Mouse (Mus musculus) spleen, embryonic (tissue): ENCODE measurements at regions not wholly inside any gene's neighbourhood (a gene's known extent, or its start where the extent isn't known, plus 50 kb on each side); places are given as distances from the start of the nearest gene placed in this dataset.

ENCODE experiments used
- CTCF ChIA-PET: fragments of 350-600 bp; sonication (Branson Sonifier 250); formaldehyde crosslinking; loops from one replicate; lab custom pipeline; 2022; lab: Charles Lee

- CTCF ChIA-PET: no interaction called here
Measured at GRCm38 (mm10) chr12:78097119-78097518, 96.9 kb upstream of the Gm6657 start.

DNA sequence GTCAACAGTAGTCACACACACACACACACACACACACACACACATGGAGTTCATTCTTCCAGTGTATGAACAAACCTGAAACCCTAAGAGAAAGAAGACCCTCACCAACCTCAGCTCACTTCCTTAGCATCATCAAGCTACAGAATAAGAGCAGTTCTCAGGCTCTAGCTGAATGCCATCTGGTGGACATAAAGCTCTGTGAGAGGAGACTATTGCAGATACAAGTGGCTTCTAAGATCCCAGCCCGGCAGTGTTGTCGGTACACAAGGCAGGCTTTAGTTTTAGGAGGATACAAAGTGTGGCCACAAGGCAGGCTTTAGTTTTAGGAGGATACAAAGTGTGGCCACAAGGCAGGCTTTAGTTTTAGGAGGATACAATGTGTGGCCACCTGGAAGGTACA, 96.3 kb upstream of the Gm6657 start:
- CTCF ChIA-PET: no interaction called here

DNA sequence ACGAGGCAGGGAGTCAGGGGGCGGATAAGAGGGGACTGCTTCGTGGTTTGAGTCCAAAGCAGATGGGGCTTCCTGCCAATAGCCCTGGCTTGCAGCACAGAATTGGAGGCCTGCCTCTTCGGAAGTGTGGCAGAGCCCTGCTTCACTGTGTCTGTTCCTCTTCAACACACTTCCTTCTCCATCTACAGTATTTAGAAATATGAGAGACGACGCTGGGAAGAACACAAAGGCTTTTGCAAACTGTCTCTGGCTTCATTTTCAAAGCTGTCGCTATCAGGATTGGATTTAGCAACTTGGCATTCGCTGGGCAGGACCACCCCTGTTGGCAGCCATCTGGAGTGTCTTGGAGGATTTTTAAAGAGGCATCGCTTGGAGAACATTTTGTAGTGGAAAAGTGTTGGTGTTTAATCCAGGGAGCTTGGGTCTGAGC, 95.3 kb upstream of the Gm6657 start:
- CTCF ChIA-PET: no interaction called here

DNA sequence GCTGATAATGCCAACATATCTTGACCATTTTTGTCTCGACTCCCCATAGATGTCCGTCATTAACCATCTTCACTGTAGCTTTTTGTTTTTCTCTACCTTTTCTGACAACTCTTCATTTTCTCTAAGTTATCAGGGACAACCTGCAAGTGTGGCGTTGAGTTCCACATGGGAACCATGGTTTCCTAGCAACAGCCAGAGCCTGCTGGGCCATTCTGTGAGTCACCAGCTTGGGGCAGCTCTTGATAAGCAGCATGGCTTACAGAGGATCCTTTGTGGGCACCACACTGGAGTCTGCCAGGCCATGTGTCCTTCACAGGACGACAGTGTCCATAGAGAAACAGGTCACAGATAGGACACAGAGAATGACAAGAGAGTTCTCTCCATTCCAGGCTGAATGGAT, 94.3 kb upstream of the Gm6657 start:
- CTCF ChIA-PET: no interaction called here

- CTCF ChIA-PET: no interaction called here
Measured at GRCm38 (mm10) chr12:78100756-78101155, 93.3 kb upstream of the Gm6657 start.

GRCm38 (mm10) chr12:78109931-78110330, 84.1 kb upstream of the Gm6657 start:
- CTCF ChIA-PET: no interaction called here

GRCm38 (mm10) chr12:78118131-78118530, 75.9 kb upstream of the Gm6657 start:
- CTCF ChIA-PET: no interaction called here

DNA sequence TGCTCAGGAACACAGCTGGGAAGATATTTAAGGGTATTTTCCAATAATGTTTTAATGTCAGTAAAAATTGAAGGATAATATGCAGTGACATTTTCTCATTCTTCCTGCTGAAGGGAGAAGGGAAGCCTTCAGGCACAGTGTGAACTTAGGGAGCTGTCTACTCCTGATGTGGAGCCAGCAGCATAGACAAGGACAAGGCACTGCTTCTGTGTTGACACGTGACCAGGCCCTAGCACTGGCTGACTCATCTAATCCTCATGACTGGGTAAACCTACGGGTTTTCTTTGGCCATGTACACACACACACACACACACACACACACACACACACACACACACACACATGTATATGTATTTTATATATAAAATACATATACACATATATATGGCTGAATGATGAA, 74.8 kb upstream of the Gm6657 start:
- CTCF ChIA-PET: no interaction called here

GRCm38 (mm10) chr12:78119855-78120254, 74.2 kb upstream of the Gm6657 start:
- CTCF ChIA-PET: no interaction called here

- CTCF ChIA-PET: no interaction called here
Measured at GRCm38 (mm10) chr12:78129130-78129845, 64.8 kb upstream of the Gm6657 start.

GRCm38 (mm10) chr12:78132016-78132797, 61.8 kb upstream of the Gm6657 start:
- CTCF ChIA-PET: no interaction called here

GRCm38 (mm10) chr12:78133341-78133740, 60.7 kb upstream of the Gm6657 start:
- CTCF ChIA-PET: no interaction called here

- CTCF ChIA-PET: no interaction called here
Measured at GRCm38 (mm10) chr12:78133984-78134383, 60.1 kb upstream of the Gm6657 start.

DNA sequence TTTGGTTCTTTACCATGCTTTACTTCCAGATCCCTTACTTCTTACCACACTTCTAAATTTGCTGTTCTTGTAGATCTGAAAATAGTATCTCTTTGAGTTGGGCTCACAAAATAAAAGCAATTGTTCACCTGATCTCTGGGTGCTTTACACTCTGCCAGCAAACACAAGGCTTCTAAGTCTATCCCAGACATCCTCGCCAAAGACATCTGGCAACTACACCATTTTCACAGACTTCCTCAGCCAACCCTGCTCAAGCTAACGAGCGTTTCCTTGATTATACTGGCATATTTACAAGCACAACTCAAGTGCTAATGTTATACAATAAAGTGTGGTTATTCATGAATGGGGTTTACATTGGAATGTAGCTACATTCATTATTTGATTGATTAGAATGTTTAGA, 56.8 kb upstream of the Gm6657 start:
- CTCF ChIA-PET: no interaction called here

- CTCF ChIA-PET: no interaction called here
Measured at GRCm38 (mm10) chr12:78138467-78138866, 55.6 kb upstream of the Gm6657 start.
